Mouse (Mus musculus): ENCODE results near the gene Ceacam11. TPM values are rescaled to one million over a fixed set of nuclear protein-coding genes. Genes with fewer than 3 reads are reported as not detected.
"Not testable (repeated sequence)": the region's sequence is repeated elsewhere in the genome, so short reads cannot be mapped to it uniquely, and the experiment has no call there.

Ceacam11 gene
- polyA plus RNA-seq (2014; fragmentation: Nextera tagmentation; extraction: Ambion mirVana), result not detected in 2 replicates

DNA sequence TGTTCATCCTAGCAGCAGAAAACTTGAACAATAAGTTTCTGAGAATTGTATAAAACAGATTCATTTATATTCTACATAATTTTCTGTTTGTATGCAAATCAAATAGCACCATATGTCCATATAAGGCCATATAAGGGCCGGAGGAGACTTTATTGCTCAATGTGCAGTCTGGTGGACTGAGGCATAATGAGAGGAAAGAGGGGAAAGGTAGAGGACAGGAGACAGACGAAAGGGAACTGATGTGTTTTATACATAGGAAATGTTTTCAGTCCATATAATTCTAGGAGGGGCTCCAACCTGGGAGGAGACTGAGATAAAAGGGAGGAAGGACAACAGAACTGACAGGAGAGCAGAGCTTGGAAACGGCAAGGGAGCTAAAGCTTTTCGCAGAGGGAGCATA is at the start of gene Ceacam11:
Gene Ceacam11, plus strand, starts transcription at position 301 of the 400 bp plus-strand sequence.
- no peak within 1 kb of the TSS for H3K27ac ChIP-seq (ENCODE audit: low read length)
- H3K27me3 ChIP-seq (ENCODE audit: control insufficient read depth, insufficient read depth, low read length), result no peaks in the 10 kb centered on the region
- H3K4me3 ChIP-seq (ENCODE audit: low read depth, low read length), result no peak within 1 kb of the TSS
- H3K4me1 ChIP-seq (ENCODE audit: control insufficient read depth, insufficient read depth, low read length), result no peaks in the 10 kb centered on the region
- no peak for ATAC-seq (ENCODE audit: insufficient number of reproducible peaks, insufficient read depth, low FRiP score, low read depth)
- H3K9ac ChIP-seq (replicated peaks; ENCODE audit: low read depth, low read length), result no peak within 1 kb of the TSS
- 78% methylated on average over 4 of the region's 4 CpGs for WGBS
- H3K36me3 ChIP-seq (ENCODE audit: control insufficient read depth, insufficient read depth, low read length), result no peaks in the 10 kb centered on the region
- H3K4me2 ChIP-seq (replicated peaks; ENCODE audit: low read depth, low read length), result no peak within 1 kb of the TSS
- peaks cover 15% of the 10 kb centered on the region; the same call in 1 of the 2 replicates for H3K9me3 ChIP-seq (ENCODE audit: control insufficient read depth, low read depth, low read length)

DNA sequence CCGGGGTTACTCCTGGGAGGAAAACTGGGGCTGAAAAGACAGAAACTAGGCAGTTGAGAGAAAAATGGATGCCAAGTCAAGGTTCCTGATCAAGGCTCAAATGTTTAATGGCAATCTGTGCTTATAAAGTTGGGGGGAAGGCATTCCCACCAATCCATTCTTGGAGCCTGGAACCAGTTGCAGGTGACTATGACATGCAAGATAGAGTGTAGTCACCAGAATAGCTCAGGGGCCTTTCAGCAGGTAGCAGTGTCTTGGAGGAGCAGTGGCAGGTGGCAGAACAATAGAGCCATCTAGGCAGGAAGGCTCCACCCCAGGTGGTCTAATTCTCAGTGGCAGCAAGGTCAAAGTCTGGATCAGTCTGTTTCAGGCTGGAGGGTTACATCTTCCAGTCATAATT is 29.2 kb downstream of the Ceacam11 start:
- H3K4me3 ChIP-seq (ENCODE audit: low read depth, low read length); H3K4me2 ChIP-seq (replicated peaks; ENCODE audit: low read depth, low read length); H3K9ac ChIP-seq (replicated peaks; ENCODE audit: low read depth, low read length); H3K27me3 ChIP-seq (ENCODE audit: control insufficient read depth, insufficient read depth, low read length); H3K36me3 ChIP-seq (ENCODE audit: control insufficient read depth, insufficient read depth, low read length); H3K4me1 ChIP-seq (ENCODE audit: control insufficient read depth, insufficient read depth, low read length); ATAC-seq (ENCODE audit: insufficient number of reproducible peaks, insufficient read depth, low FRiP score, low read depth); H3K27ac ChIP-seq (ENCODE audit: low read length); H3K9me3 ChIP-seq (ENCODE audit: control insufficient read depth, low read depth, low read length): not testable (repeated sequence)
- 86% methylated on average over 1 of the region's 1 CpGs for WGBS

DNA sequence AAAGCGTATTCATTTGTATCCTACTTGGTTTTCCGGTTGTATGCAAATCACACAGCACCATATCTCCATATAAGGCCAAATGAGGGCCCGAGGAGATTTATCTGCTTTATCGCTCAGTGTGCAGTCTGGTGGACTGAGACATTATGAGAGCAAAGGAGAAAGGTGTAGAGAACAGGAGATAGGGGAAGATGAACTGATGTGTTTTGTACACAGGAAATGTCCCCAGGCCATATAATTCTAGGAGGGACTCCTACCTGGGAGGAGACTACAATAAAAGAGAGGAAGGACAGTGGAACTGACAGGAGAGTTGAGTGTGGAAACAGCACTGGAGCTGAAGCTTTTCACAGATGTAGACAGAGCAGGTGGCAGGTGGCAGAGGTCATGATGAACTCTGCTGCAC is 37.7 kb downstream of the Ceacam11 start, which contains the start of gene Ceacam13:
Gene Ceacam13, plus strand, starts transcription at position 301 of the 400 bp plus-strand sequence.
- Histone ChIP-seq H3K4me3 (ENCODE audit: low read depth, low read length) (no peak within 1 kb of the TSS), H3K4me1 (ENCODE audit: control insufficient read depth, insufficient read depth, low read length) (no peaks in the 10 kb centered on the region), H3K27me3 (ENCODE audit: control insufficient read depth, insufficient read depth, low read length) (no peaks in the 10 kb centered on the region), H3K27ac (ENCODE audit: low read length) (no peak within 1 kb of the TSS), H3K36me3 (ENCODE audit: control insufficient read depth, insufficient read depth, low read length) (no peaks in the 10 kb centered on the region), H3K9ac (replicated peaks; ENCODE audit: low read depth, low read length) (no peak within 1 kb of the TSS), H3K9me3 (ENCODE audit: control insufficient read depth, low read depth, low read length) (no peaks in the 10 kb centered on the region; the same call in 1 of the 2 replicates), H3K4me2 (replicated peaks; ENCODE audit: low read depth, low read length) (no peak within 1 kb of the TSS)
- 76% methylated on average over 4 of the region's 4 CpGs for WGBS
- ATAC-seq (ENCODE audit: insufficient number of reproducible peaks, insufficient read depth, low FRiP score, low read depth), result no peak

Small RNAs within 50 kb of the gene (microRNA-seq; reads per million reads assigned to microRNA genes)
- not detected for gene Gm22414

Other genes starting within 250 kb of the Ceacam11 start
- not detected in 2 replicates for gene Ceacam14, start 159.5 kb upstream of the Ceacam11 start, polyA plus RNA-seq (2014; fragmentation: Nextera tagmentation; extraction: Ambion mirVana)
- gene Gm5155, start 100.4 kb upstream of the Ceacam11 start, polyA plus RNA-seq (2014; fragmentation: Nextera tagmentation; extraction: Ambion mirVana), result not detected in 2 replicates
- gene Ceacam13, start 37.8 kb downstream of the Ceacam11 start, polyA plus RNA-seq (2014; fragmentation: Nextera tagmentation; extraction: Ambion mirVana), result not detected in 2 replicates
- not detected in 2 replicates for gene Ceacam12, start 93.8 kb downstream of the Ceacam11 start, polyA plus RNA-seq (2014; fragmentation: Nextera tagmentation; extraction: Ambion mirVana)
- gene Igfl3, start 204.4 kb downstream of the Ceacam11 start, polyA plus RNA-seq (2014; fragmentation: Nextera tagmentation; extraction: Ambion mirVana), result not detected in 2 replicates

Data from stomach, embryonic 14.5 days (tissue).